Mouse (Mus musculus) heart, adult 18-20 months (tissue): ENCODE data around the gene Rhbdl1. TPM values are rescaled to one million over a fixed set of nuclear protein-coding genes. Genes with fewer than 3 reads are reported as not detected.
A peak's percentile ranks its signal among the peaks of the same experiment; 100 is the strongest.
"Not testable (repeated sequence)": the region's sequence is repeated elsewhere in the genome, so short reads cannot be mapped to it uniquely, and the experiment has no call there.

Experiments used
- DNase-seq, 2 experiments: peaks; one replicate each; pipeline ENCODE4 v3.0.0; 2021 to 2022; ENCODE audit warnings: mixed read lengths in 1 of 2
- total RNA-seq, 2 experiments: library from RNA; stranded (reverse); gene quantifications; 2 replicates each; pipeline ENCODE4 v1.2.3; 2021

Rhbdl1 gene
- total RNA-seq, 2 experiments from 2014 or later: 1.8 to 2.3 TPM

- DNase-seq: no peak
These were observed 35.6 kb upstream of the Rhbdl1 start for GRCm38 (mm10) chr17:25872676-25873075.

DNA sequence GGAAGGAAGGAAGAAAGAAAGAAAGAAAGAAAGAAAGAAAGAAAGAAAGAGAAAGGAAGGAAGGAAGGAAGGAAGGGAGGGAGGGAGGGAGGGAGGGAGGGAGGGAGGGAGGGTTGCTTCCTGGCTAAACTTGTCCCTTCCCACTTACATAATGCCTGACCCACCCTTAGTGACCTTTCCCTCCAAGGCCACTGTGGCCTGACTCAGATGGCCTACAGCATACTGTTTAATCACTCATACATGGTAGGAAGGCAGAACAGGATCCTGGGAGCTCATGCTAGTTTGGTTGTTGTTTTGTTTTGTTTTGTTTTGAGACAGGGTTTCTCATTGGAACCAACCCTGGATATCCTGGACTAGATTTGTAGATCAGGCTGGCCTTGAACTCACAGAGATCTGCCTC is 34.5 kb upstream of the Rhbdl1 start:
- not testable (repeated sequence) for DNase-seq

DNA sequence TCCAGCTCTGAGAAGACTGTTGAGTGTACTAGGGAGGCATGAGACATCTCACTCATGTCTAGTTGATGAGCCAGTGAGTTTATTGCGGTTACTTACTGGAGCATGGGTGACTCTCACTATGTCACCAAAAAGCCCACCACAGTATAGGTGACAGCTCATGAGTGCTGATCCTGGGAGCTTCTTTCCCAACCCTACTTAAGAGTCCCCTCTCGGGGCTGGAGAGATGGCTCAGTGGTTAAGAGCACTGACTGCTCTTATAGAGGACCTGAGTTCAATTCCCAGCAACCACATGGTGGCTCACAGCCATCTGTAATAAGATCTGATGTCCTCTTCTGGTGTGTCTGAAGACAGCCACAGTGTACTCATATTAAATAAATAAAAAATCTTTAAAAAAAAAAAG is 32.9 kb upstream of the Rhbdl1 start:
- DNase-seq: no peak

GRCm38 (mm10) chr17:25869498-25869897 is 32.4 kb upstream of the Rhbdl1 start:
- no peak for DNase-seq

GRCm38 (mm10) chr17:25868601-25869191 is 31.6 kb upstream of the Rhbdl1 start, which contains the start of gene Mcrip2:
Mcrip2 (minus strand) TSS chr17:25868764.
- DNase-seq: peak; percentile 89 to 92

DNA sequence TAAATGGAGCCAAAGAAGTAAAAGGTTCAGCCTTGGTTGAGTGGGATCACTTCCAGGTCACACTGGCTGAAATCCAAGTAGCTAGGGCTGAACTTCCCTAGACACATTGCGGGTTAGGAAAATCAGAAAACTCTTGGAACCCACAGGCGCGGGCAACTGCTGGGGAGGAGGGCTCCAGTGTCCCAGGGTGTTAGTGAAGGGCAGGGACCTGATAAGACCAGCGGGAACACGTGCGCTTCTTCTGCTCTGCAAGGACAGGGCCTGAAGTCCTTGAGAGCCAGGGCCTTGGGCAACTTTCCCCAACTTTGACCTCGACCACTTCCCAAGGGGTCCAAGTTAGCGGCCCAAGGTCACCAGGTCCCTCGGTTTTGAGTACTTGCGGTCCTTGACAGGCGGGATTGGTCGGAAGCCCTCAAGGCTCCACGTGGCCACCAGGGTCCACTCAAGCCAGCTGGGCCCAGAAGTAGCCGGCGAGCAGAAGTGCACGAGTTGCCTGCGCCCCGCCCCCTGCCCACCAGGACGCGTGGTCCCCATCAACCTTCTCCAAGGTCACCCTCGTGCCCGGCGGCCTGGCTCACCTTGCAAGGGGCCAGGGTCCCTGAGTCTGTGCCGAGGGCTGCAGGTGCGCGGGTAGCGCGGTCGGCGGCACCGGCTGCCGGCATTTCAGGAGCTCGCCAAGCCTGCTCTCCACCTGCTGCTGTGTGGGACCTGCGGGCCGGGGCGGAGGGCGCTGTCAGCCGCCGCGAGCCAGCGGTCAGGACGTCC is 30.9 kb upstream of the Rhbdl1 start:
- peak; percentile 76 to 82 for DNase-seq

- no peak for DNase-seq
These were observed 30.4 kb upstream of the Rhbdl1 start for GRCm38 (mm10) chr17:25867509-25867835.

DNA sequence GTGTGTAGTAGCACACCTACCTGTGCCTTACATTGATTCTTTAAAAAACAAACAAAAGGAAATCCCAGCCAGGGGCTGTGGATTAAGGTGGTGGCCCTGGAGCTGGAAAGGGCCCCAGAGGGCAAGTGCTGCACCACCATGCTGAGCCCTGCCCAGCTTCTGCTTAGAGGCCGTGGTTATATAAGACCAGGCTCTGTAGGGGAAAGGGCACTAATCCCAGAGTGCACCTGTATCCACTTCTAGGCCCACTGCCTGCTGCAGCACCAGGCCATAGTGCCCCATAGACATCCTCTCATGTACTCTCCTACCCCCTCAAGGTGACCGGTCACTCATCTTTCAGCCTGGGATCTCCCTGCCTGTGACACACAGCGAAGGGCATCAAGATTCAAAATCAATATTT is 29.1 kb upstream of the Rhbdl1 start:
- DNase-seq: peak in 1 of 2 experiments; percentile 62

DNA sequence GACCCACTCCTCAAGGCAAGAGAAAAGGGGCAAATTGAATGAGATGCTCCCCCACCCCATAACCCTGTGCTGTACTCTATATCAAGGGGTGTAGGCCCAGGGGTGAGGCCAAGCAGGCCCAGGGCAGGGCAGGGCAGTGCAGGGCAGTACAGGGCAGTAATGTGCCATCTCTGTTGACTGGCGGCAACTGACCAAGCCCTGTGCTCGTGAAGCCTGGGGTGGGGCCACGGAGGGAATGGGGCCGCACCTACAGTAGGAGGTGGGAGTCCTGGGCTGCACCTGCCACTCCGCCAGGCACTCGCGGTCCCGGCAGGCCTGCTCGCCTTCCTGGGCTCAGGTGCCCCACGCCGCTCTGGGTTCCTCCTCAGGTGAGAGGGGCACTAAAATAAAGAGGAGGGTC is 28.2 kb upstream of the Rhbdl1 start:
- DNase-seq: no peak

DNA sequence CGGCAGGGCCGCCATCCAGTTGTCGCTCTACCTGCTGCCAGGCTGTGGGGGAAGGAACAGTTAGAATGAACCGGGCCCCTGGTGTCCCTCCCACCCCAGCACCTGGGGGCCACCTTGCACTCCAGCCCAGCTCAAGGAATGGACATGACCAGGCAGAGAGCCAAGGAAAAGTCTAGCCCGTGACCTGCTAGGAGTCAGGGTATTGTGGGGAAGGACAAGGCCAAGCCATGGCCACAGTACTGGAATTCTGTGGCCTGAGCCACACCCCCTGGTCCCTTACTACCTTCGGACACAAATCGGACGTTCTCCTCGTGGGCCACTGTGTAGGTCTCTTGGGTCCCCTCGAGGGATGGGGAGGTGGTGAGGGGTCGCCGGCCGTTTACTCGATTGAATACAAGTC is 27.2 kb upstream of the Rhbdl1 start:
- no peak for DNase-seq

DNA sequence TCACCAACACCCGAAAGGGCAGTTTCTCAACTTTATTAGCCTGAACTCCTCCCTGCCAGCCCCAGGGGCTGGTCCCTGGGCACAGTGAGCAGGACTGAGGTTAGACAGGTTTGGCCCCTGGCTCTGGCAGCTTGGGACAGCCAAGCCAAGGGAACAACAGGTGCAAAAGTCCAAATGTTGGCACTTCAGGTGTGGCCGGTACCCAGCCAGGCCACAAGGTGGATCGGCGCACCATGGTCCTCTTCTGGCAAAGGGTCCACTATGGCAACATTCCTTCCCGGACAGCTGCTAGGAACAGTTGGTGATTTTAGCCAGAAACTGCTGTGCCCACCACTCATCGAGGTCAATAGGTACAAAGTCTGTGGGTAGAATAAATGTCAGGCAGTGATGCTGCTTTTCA is 26.6 kb upstream of the Rhbdl1 start:
- no peak for DNase-seq

DNA sequence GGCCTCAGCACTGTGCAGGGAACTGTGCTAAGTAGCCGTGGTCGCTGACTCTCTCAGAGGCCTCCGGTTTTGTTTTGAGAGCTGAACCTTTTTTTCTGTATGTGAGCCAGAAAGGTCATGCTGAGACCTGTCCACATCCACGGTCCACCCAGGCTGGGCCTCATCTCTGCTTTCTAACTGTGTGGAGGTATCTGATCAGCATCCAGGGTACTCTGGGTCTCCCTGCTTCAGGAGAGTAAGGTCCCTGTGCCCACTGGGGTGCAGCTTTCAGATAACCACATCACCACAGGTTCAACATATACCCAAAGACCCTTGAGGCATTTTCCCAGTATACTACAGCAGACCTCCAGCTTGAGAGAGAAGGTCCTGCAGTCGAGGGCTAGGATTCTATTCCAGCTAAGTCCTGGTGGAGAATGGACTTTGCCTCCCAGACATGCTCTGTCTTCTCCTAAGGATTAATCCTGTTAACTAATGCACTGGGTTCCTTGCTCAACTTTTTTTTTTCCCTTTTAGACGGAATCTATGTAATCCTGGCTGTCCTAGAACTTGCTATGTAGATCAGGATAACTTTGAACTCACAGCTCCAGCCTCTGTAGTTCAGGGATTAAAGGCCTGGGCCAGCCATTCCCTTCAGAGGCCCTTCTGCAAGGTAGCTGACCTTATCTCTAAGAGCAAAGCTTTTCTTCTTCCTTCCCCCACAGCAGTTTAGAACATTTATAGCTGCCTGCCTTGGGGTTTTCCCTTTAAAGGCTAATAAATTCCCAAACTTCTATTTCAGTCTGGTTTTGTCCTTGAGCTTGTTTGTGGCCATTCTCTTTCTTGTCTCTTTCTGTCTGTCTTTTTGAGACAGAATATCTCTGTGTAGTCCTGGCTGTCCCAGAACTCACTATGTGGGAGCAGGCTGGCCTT is 24.9 kb upstream of the Rhbdl1 start:
- DNase-seq: no peak

GRCm38 (mm10) chr17:25860832-25861703 is 24.0 kb upstream of the Rhbdl1 start, which contains the start of gene Wdr90:
Wdr90 (minus strand) TSS chr17:25861501.
- peak; percentile 92 to 95 for DNase-seq

DNA sequence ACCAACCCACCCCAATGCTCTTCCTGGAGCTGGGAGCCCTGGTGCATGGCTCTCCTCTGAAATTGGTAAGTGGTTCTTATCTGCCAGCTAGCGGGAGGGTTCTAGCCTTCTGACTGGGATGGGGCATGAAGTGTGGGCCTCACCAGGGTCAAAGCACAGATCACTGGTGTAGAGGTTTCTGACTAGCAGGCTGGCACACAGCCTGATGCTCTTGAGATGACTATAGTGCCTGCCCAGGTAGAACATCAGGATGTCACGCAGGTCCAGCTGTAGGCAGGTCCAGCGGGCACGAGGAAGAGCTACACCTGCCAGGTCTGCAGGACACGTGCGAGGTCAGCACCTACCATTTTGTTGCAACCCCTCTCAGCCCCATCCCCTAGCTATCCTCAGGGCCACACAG is 23.1 kb upstream of the Rhbdl1 start:
- DNase-seq: no peak

DNA sequence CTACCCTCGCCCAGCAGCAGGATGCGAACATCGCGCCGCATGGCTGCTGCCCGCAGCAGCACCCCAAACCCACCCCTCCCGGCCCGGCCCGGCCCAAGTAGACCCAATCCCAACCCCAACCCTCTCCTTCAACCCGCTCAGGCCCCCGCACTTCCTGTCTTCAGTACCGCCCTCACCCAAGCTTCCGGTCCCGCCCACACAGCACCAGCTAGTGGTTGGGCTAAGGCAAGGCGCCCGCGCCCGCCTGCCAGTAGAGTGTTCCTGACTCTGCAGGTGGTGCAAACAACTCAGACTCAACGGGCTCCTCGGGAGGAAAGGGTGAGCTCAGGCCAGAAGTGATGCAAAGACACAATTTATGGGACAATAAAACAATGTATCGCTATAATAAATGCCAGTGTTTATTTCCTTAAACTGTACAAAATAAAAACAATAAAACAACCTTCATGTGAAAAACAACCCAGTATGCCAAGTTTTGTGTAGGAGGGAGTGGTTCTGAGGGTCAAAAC is 7.4 kb upstream of the Rhbdl1 start, which contains the start of gene Rhot2:
Gene Rhot2 (minus strand): TSS at position 456 of the 506 bp plus-strand sequence.
- DNase-seq: peak; percentile 97 to 98

DNA sequence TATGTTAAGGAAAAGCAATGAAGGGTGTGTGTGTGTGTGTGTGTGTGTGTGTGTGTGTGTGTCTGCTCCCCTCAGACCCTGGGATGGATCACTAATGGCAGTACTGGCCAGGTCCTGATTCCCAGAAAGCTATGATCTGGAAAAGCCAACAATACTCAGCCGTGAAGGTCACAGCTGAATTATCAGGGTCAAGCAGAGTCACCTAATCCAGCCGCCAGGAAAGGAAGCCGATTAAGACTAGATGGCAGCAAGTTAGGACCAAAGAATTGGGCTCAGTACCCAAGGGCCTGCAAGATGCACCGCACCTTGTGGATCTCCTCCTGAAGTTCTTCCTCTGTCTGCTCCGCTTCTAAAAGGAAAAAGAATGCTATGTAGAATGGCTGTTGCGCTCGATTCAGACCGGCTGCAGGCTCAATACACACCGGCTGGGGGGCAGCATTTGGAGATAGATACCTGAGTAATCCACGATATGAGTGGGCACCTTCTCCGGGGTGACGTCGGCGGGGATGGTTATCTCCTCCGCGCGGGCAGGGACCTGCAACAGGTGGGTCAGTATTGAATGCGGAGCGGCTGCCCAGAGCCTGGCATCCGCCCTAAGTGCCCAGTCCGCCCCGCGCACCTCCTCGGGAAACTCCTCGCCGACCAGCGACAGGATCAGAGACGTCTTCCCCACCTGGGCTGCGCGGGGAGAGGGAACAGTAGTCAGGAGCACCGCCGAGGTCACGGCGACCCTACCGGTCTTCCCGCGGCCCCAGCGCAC is 6.7 kb upstream of the Rhbdl1 start:
- peak in 1 of 2 experiments; percentile 35 for DNase-seq

DNA sequence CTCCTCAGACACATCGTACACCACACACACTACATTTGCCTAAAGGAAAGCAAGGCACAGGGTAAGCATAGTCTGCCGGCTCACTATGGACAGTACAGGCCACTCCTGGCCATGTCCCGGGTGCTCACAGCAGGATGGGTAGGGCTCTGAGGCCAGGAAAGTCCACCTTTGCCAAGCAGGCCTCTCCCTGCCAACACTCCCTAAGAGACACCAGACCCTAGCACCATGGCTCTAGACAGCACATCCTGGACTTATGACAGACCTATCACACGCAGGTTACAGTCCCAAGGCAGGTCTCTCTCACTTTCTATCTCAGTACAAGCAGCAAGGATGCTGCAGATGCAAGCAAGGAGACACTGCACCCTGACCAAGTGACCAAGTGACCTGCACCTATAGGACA is 6.0 kb upstream of the Rhbdl1 start:
- DNase-seq: no peak

GRCm38 (mm10) chr17:25842509-25842908 is 5.4 kb upstream of the Rhbdl1 start:
- no peak for DNase-seq

GRCm38 (mm10) chr17:25841117-25841880 is 4.2 kb upstream of the Rhbdl1 start, which contains the start of gene Gm20683:
Gm20683 (minus strand) TSS chr17:25841763.
- no peak for DNase-seq

GRCm38 (mm10) chr17:25840519-25840918 is 3.4 kb upstream of the Rhbdl1 start:
- DNase-seq: no peak
